Mouse (Mus musculus) adrenal gland (tissue): ENCODE measurements around the gene H2al1i.
"Not testable (repeated sequence)": the region's sequence is repeated elsewhere in the genome, so short reads cannot be mapped to it uniquely, and the experiment has no call there.

ENCODE experiments used
- intact Hi-C: fragments of 180-260 bp; cut with DNase I; formaldehyde crosslinking; loops from one replicate; pipeline ENCODE4 v1.15.1; 2025
- long read RNA-seq, 2 experiments: library from polyadenylated mRNA; unstranded; transcript quantifications; one replicate each; pipeline ENCODE4 v2.0.0; 2020; ENCODE audit warnings: borderline replicate concordance in 1 of 2; ENCODE audit not compliant: insufficient replicate concordance in 1 of 2

Gene H2al1i
- long read RNA-seq, experiment 1: 0 reads
- long read RNA-seq, experiment 2: 0 reads

GRCm38 (mm10) chrX:11324359-11324758 is at the start of gene H2al1i:
Gene H2al1i, plus strand, starts transcription at chrX:11324659.
- intact Hi-C loops: not testable (repeated sequence)

- intact Hi-C loops: no loop called here
Measured at GRCm38 (mm10) chrX:11277083-11277482, 47.4 kb upstream of the H2al1i start.

GRCm38 (mm10) chrX:11280741-11281140 is 43.7 kb upstream of the H2al1i start:
- intact Hi-C loops: no loop called here

- intact Hi-C loops: no loop called here
Measured at GRCm38 (mm10) chrX:11288306-11288882, 36.1 kb upstream of the H2al1i start.

- intact Hi-C loops: no loop called here
Measured at GRCm38 (mm10) chrX:11289244-11289643, 35.2 kb upstream of the H2al1i start.

- intact Hi-C loops: not testable (repeated sequence)
Measured at GRCm38 (mm10) chrX:11298957-11299356, 25.5 kb upstream of the H2al1i start, which contains the start of gene H2al1a. Gene H2al1a, plus strand, starts transcription at chrX:11299257.

- intact Hi-C loops: not testable (repeated sequence)
Measured at GRCm38 (mm10) chrX:11302132-11302531, 22.3 kb upstream of the H2al1i start, which contains the start of gene H2al1b. Gene H2al1b, plus strand, starts transcription at chrX:11302432.

GRCm38 (mm10) chrX:11305355-11305754 is 19.1 kb upstream of the H2al1i start, which contains the start of gene H2al1c:
Gene H2al1c, plus strand, starts transcription at chrX:11305655.
- intact Hi-C loops: not testable (repeated sequence)

- intact Hi-C loops: not testable (repeated sequence)
Measured at GRCm38 (mm10) chrX:11308524-11308923, 15.9 kb upstream of the H2al1i start, which contains the start of gene H2al1d. Gene H2al1d, plus strand, starts transcription at chrX:11308824.

- intact Hi-C loops: not testable (repeated sequence)
Measured at GRCm38 (mm10) chrX:11311634-11312033, 12.8 kb upstream of the H2al1i start, which contains the start of gene H2al1e. Gene H2al1e, plus strand, starts transcription at chrX:11311934.

GRCm38 (mm10) chrX:11314858-11315257 is 9.6 kb upstream of the H2al1i start, which contains the start of gene H2al1f:
Gene H2al1f, plus strand, starts transcription at chrX:11315158.
- intact Hi-C loops: not testable (repeated sequence)

GRCm38 (mm10) chrX:11317956-11318355 is 6.5 kb upstream of the H2al1i start, which contains the start of gene H2al1g:
Gene H2al1g, plus strand, starts transcription at chrX:11318256.
- intact Hi-C loops: not testable (repeated sequence)

GRCm38 (mm10) chrX:11321192-11321591 is 3.3 kb upstream of the H2al1i start, which contains the start of gene H2al1h:
Gene H2al1h, plus strand, starts transcription at chrX:11321492.
- intact Hi-C loops: not testable (repeated sequence)

GRCm38 (mm10) chrX:11327522-11327921 is 3.1 kb downstream of the H2al1i start, which contains the start of gene H2al1j:
Gene H2al1j, plus strand, starts transcription at chrX:11327822.
- intact Hi-C loops: not testable (repeated sequence)

- intact Hi-C loops: no loop called here
Measured at GRCm38 (mm10) chrX:11345762-11346161, 21.3 kb downstream of the H2al1i start.

- intact Hi-C loops: no loop called here
Measured at GRCm38 (mm10) chrX:11346756-11347155, 22.3 kb downstream of the H2al1i start.

GRCm38 (mm10) chrX:11360823-11361222 is 36.4 kb downstream of the H2al1i start:
- intact Hi-C loops: no loop called here

GRCm38 (mm10) chrX:11361261-11361660 is 36.8 kb downstream of the H2al1i start:
- intact Hi-C loops: no loop called here

GRCm38 (mm10) chrX:11363890-11364289 is 39.4 kb downstream of the H2al1i start:
- intact Hi-C loops: no loop called here

- intact Hi-C loops: no loop called here
Measured at GRCm38 (mm10) chrX:11365151-11365550, 40.7 kb downstream of the H2al1i start.
